In genomic region chr12:75369418-75369851, GRCm38 (mm10) we compare ENCODE assay signal across 15 mouse cellular contexts. TPM values are rescaled to one million over a fixed set of nuclear protein-coding genes. Genes with fewer than 3 reads are reported as not detected.
DNase-seq lines count a peak whose midpoint lies in the region; ATAC-seq lines count a peak whose summit lies in the region.
"Had no signal": no experiment of that assay in that cellular context is flagged by ENCODE, and none has a peak within 500 bp of the region (broad histone marks: within the 10 kb centered on the region; RNA-seq: fewer than 3 reads in every experiment).

No protein-coding gene starts in this region.

- no peak overlapping the region for H3K4me2 ChIP-seq in heart, embryonic 12.5 days
- H3K4me2 ChIP-seq in limb, embryonic 13.5 days (replicated peaks) = no peak overlapping the region
- H3K4me2 ChIP-seq: embryonic facial prominence, embryonic 13.5 days; neural tube, embryonic 12.5 days had no signal

- H3K36me3 ChIP-seq in heart, embryonic 10.5 days = no peaks in the 10 kb centered on the region
- no peaks in the 10 kb centered on the region for H3K36me3 ChIP-seq in heart, embryonic 12.5 days
- H3K36me3 ChIP-seq in limb, embryonic 13.5 days = no peaks in the 10 kb centered on the region
- H3K36me3 ChIP-seq: embryonic facial prominence, embryonic 13.5 days; neural tube, embryonic 12.5 days had no signal

- H3K4me3 ChIP-seq in heart, embryonic 10.5 days = no peak overlapping the region
- no peak overlapping the region for H3K4me3 ChIP-seq in heart, embryonic 12.5 days
- H3K4me3 ChIP-seq in limb, embryonic 13.5 days = no peak overlapping the region
- H3K4me3 ChIP-seq: embryonic facial prominence, embryonic 13.5 days; megakaryocyte, embryonic 14.5 days; neural tube, embryonic 12.5 days had no signal

- 48% methylated on average over 2 of the region's 2 CpGs for WGBS in heart, embryonic 10.5 days
- 35% methylated on average over 2 of the region's 2 CpGs for WGBS in heart, embryonic 12.5 days
- WGBS in limb, embryonic 13.5 days = 63% methylated on average over 2 of the region's 2 CpGs

- no peaks in the 10 kb centered on the region for H3K9me3 ChIP-seq in heart, embryonic 10.5 days
- H3K9me3 ChIP-seq in heart, embryonic 12.5 days (replicated peaks) = no peaks in the 10 kb centered on the region
- no peaks in the 10 kb centered on the region for H3K9me3 ChIP-seq in limb, embryonic 13.5 days
- H3K9me3 ChIP-seq: embryonic facial prominence, embryonic 13.5 days; neural tube, embryonic 12.5 days had no signal

- DNase-seq in heart, adult 18-20 months = peak; percentile 72 to 84
- DNase-seq in heart, embryonic 10.5 days (ENCODE audit: low spot score) = no peak
- DNase-seq in NIH3T3 (ENCODE audit: low read depth) = peak; percentile 48
- DNase-seq in spleen, postnatal 14 days (ENCODE audit: low spot score in 2 of 2) = no peak
- no peak for DNase-seq in frontal cortex, adult 2 months (ENCODE audit: extremely low spot score in 1 of 2, low spot score in 1 of 2)
- no peak for DNase-seq in cerebellum, adult 11-12 months
- DNase-seq: cerebellum, adult 2 months; right cerebral cortex, postnatal 25 days; thymus, postnatal 25 days had no signal

- peaks cover 12% of the 10 kb centered on the region for H3K4me1 ChIP-seq in heart, embryonic 10.5 days
- peaks cover 17% of the 10 kb centered on the region for H3K4me1 ChIP-seq in heart, embryonic 12.5 days (replicated peaks)
- 0 out of 2 replicates have a peak, but pooled peaks cover 5% of the 10 kb centered on the region for H3K4me1 ChIP-seq in limb, embryonic 13.5 days
- H3K4me1 ChIP-seq: embryonic facial prominence, embryonic 13.5 days; megakaryocyte, embryonic 14.5 days; neural tube, embryonic 12.5 days had no signal

- 0 out of 2 replicates have a peak, but pooled peaks cover 3% of the 10 kb centered on the region for H3K27me3 ChIP-seq in heart, embryonic 10.5 days (ENCODE audit: insufficient read depth, poor library complexity, severe bottlenecking)
- H3K27me3 ChIP-seq in heart, embryonic 12.5 days (replicated peaks) = no peaks in the 10 kb centered on the region
- no peaks in the 10 kb centered on the region for H3K27me3 ChIP-seq in limb, embryonic 13.5 days
- H3K27me3 ChIP-seq: embryonic facial prominence, embryonic 13.5 days; megakaryocyte, embryonic 14.5 days; neural tube, embryonic 12.5 days had no signal

- H3K27ac ChIP-seq in heart, embryonic 10.5 days = no peak overlapping the region
- H3K27ac ChIP-seq in heart, embryonic 12.5 days (ENCODE audit: poor library complexity, severe bottlenecking) = peak overlapping the region; percentile 34
- H3K27ac ChIP-seq in limb, embryonic 13.5 days = no peak overlapping the region
- H3K27ac ChIP-seq: embryonic facial prominence, embryonic 13.5 days; neural tube, embryonic 12.5 days had no signal

- no peak overlapping the region for H3K9ac ChIP-seq in heart, embryonic 12.5 days
- H3K9ac ChIP-seq in limb, embryonic 13.5 days = no peak overlapping the region
- H3K9ac ChIP-seq: embryonic facial prominence, embryonic 13.5 days; neural tube, embryonic 12.5 days had no signal

- ATAC-seq in heart, embryonic 12.5 days (ENCODE audit: insufficient number of reproducible peaks, low FRiP score) = peak; percentile 51; the same call in 1 of the 2 replicates
- 0 out of 2 replicates have a peak, but pooled peaks have one; percentile 11 for ATAC-seq in limb, embryonic 13.5 days (ENCODE audit: low FRiP score, low read depth)

RNA-seq across cellular contexts. Expression of gene Gphb5, which starts 47.1 kb away (rescaled TPM):
- not detected for total RNA-seq in heart, adult 18-20 months (2021)
- not detected in 2 replicates for polyA plus RNA-seq in heart, embryonic 10.5 days (2016; fragmentation: Nextera tagmentation; extraction: Ambion mirVana)
- polyA plus RNA-seq in heart, embryonic 12.5 days (2016; fragmentation: Nextera tagmentation; extraction: Ambion mirVana) = not detected in 2 replicates
- not detected in 2 replicates for polyA plus RNA-seq in limb, embryonic 13.5 days (2015; fragmentation: Nextera tagmentation; extraction: Ambion mirVana)
- not detected in 2 replicates for polyA plus RNA-seq in frontal cortex, adult 2 months (2012; rRNA removed)
- total RNA-seq: left cerebral cortex, postnatal 25 days had no signal
- polyA plus RNA-seq: cerebellum, adult 2 months; embryonic facial prominence, embryonic 13.5 days; neural tube, embryonic 12.5 days had no signal

Comparison
In these comparisons a context has a peak if more than half of its experiments do, and no peak if none do; other contexts are left out.
1. DNase-seq: peak in heart, adult 18-20 months (2 of 2) and NIH3T3 (single experiment); none in heart, embryonic 10.5 days (single experiment), spleen, postnatal 14 days (0 of 2), frontal cortex, adult 2 months (0 of 2) and cerebellum, adult 11-12 months (single experiment).